Mouse (Mus musculus) stomach, embryonic 14.5 days (tissue): ENCODE measurements around the gene 9230104L09Rik. TPM values are rescaled to one million over a fixed set of nuclear protein-coding genes. Genes with fewer than 3 reads are reported as not detected.

ENCODE experiments used
- polyA plus RNA-seq: library from polyadenylated mRNA; unstranded; fragments of >200 nt; fragmentation: Nextera tagmentation; extraction: Ambion mirVana; gene quantifications from 2 replicates; pipeline ENCODE4 v1.2.1, GENCODE M21; 2014

Gene 9230104L09Rik
- polyA plus RNA-seq, 1 experiment from 2014 or later: not detected

Other genes with a start within 250 kb of the 9230104L09Rik start
- gene Nxt1, start 192.4 kb downstream of the 9230104L09Rik start, polyA plus RNA-seq: 89.1 and 98.2 TPM in 2 replicates
- 20.0 and 23.1 TPM in 2 replicates for gene Gzf1, start 184.0 kb downstream of the 9230104L09Rik start, polyA plus RNA-seq
- 7.1 and 7.8 TPM in 2 replicates for gene Napb, start 132.6 kb downstream of the 9230104L09Rik start, polyA plus RNA-seq
- gene Cstl1, start 114.7 kb downstream of the 9230104L09Rik start, polyA plus RNA-seq: not detected in 2 replicates
- not detected in 2 replicates for gene Cst11, start 93.5 kb downstream of the 9230104L09Rik start, polyA plus RNA-seq
- gene 8030411F24Rik, start 83.0 kb downstream of the 9230104L09Rik start, polyA plus RNA-seq: not detected in 2 replicates
- gene Cst12, start 75.7 kb downstream of the 9230104L09Rik start, polyA plus RNA-seq: not detected in 2 replicates
- gene Cst8, start 66.3 kb downstream of the 9230104L09Rik start, polyA plus RNA-seq: 0.68 TPM in 1 of 2 replicates, not detected in the other
- gene Cst13, start 45.0 kb downstream of the 9230104L09Rik start, polyA plus RNA-seq: not detected in 2 replicates
- gene Cst9, start 29.9 kb downstream of the 9230104L09Rik start, polyA plus RNA-seq: not detected in 2 replicates
- 533 and 548 TPM in 2 replicates for gene Cst3, start 10.7 kb upstream of the 9230104L09Rik start, polyA plus RNA-seq
- gene Gm1330, start 138.2 kb upstream of the 9230104L09Rik start, polyA plus RNA-seq: not detected in 2 replicates
- gene Gm10750, start 152.2 kb upstream of the 9230104L09Rik start, polyA plus RNA-seq: not detected in 2 replicates